Mouse (Mus musculus): Measurements from ENCODE around the gene Rnf26. TPM values are rescaled to one million over a fixed set of nuclear protein-coding genes. Genes with fewer than 3 reads are reported as not detected.

Rnf26 gene
- polyA plus RNA-seq, 1 experiment from 2014 or later, result 26.0 TPM

- 71% methylated on average over 24 of the region's 24 CpGs for WGBS
These were observed 37.9 kb downstream of the Rnf26 start for GRCm38 (mm10) chr9:44075276-44075995.

GRCm38 (mm10) chr9:44074395-44075275 lies 38.7 kb downstream of the Rnf26 start:
- no peak overlapping the region for H3K4me3 ChIP-seq (ENCODE audit: low read depth, low read length)
- WGBS, result 64% methylated on average over 9 of the region's 9 CpGs
- no peaks in the 10 kb centered on the region for H3K27me3 ChIP-seq (ENCODE audit: control insufficient read depth, insufficient read depth, low read depth, low read length)
- no peaks in the 10 kb centered on the region for H3K9me3 ChIP-seq (replicated peaks; ENCODE audit: control insufficient read depth, low read length, poor library complexity, severe bottlenecking)
- no peak overlapping the region for H3K9ac ChIP-seq (ENCODE audit: low read depth, low read length)
- no peak for ATAC-seq
- no peaks in the 10 kb centered on the region; the same call in 1 of the 2 replicates for H3K4me1 ChIP-seq (ENCODE audit: control insufficient read depth, insufficient read depth, low read length)
- no peak overlapping the region for H3K27ac ChIP-seq (ENCODE audit: low read length)
- H3K4me2 ChIP-seq (ENCODE audit: low read length), result no peak overlapping the region
- H3K36me3 ChIP-seq (ENCODE audit: control insufficient read depth, insufficient read depth, low read length), result no peaks in the 10 kb centered on the region

More at GRCm38 (mm10) chr9:44075276-44075995, 37.9 kb downstream of the Rnf26 start:
- Histone ChIP-seq H3K27me3 (ENCODE audit: control insufficient read depth, insufficient read depth, low read depth, low read length) (no peaks in the 10 kb centered on the region), H3K27ac (ENCODE audit: low read length) (no peak overlapping the region), H3K4me2 (ENCODE audit: low read length) (no peak overlapping the region), H3K4me3 (ENCODE audit: low read depth, low read length) (no peak overlapping the region), H3K9me3 (replicated peaks; ENCODE audit: control insufficient read depth, low read length, poor library complexity, severe bottlenecking) (no peaks in the 10 kb centered on the region), H3K4me1 (ENCODE audit: control insufficient read depth, insufficient read depth, low read length) (no peaks in the 10 kb centered on the region; the same call in 1 of the 2 replicates), H3K36me3 (ENCODE audit: control insufficient read depth, insufficient read depth, low read length) (no peaks in the 10 kb centered on the region), H3K9ac (ENCODE audit: low read depth, low read length) (no peak overlapping the region)
- ATAC-seq, result no peak

DNA sequence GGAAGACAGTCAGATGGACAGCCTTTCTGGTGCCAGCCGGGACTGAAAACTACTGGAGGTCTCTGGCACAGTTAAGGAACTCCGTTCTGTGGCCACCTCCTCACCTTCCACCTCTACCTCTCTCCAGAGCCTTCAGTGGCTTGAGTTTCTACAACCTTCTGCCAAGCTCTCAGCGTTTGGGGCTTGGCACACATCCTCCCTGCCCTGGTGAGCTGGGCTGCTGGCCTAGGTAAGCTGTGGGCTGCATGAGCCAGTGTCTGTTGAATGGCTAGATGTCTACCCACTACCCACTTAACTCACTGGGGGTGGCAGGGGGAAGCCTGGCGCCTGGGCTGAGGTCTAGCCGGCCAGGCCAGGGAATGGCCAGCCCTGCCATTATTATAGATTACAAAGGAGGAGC lies 40.2 kb downstream of the Rnf26 start:
- no peaks in the 10 kb centered on the region for H3K9me3 ChIP-seq (replicated peaks; ENCODE audit: control insufficient read depth, low read length, poor library complexity, severe bottlenecking)
- no peak overlapping the region; the same call in 1 of the 2 replicates for H3K4me2 ChIP-seq (ENCODE audit: low read length)
- H3K4me1 ChIP-seq (ENCODE audit: control insufficient read depth, insufficient read depth, low read length), result no peaks in the 10 kb centered on the region; the same call in 1 of the 2 replicates
- ATAC-seq, result no peak
- H3K27me3 ChIP-seq (ENCODE audit: control insufficient read depth, insufficient read depth, low read depth, low read length), result no peaks in the 10 kb centered on the region
- 40% methylated on average over 5 of the region's 5 CpGs for WGBS
- H3K27ac ChIP-seq (ENCODE audit: low read length), result no peak overlapping the region
- H3K9ac ChIP-seq (ENCODE audit: low read depth, low read length), result no peak overlapping the region
- no peaks in the 10 kb centered on the region for H3K36me3 ChIP-seq (ENCODE audit: control insufficient read depth, insufficient read depth, low read length)
- H3K4me3 ChIP-seq (ENCODE audit: low read depth, low read length), result no peak overlapping the region

GRCm38 (mm10) chr9:44072599-44072915 lies 40.8 kb downstream of the Rnf26 start:
- 16% methylated on average over 4 of the region's 4 CpGs for WGBS
- Histone ChIP-seq H3K4me2 (ENCODE audit: low read length) (peak overlapping the region; percentile 28), H3K4me3 (ENCODE audit: low read depth, low read length) (no peak overlapping the region)

GRCm38 (mm10) chr9:44071914-44072598 lies 41.3 kb downstream of the Rnf26 start:
- H3K9me3 ChIP-seq (replicated peaks; ENCODE audit: control insufficient read depth, low read length, poor library complexity, severe bottlenecking), result no peaks in the 10 kb centered on the region
- 11% methylated on average over 11 of the region's 11 CpGs for WGBS

More at GRCm38 (mm10) chr9:44072599-44072915, 40.8 kb downstream of the Rnf26 start:
- Histone ChIP-seq H3K9me3 (replicated peaks; ENCODE audit: control insufficient read depth, low read length, poor library complexity, severe bottlenecking) (no peaks in the 10 kb centered on the region), H3K27me3 (ENCODE audit: control insufficient read depth, insufficient read depth, low read depth, low read length) (no peaks in the 10 kb centered on the region), H3K36me3 (ENCODE audit: control insufficient read depth, insufficient read depth, low read length) (no peaks in the 10 kb centered on the region), H3K27ac (ENCODE audit: low read length) (peak overlapping the region; percentile 77), H3K4me1 (ENCODE audit: control insufficient read depth, insufficient read depth, low read length) (no peaks in the 10 kb centered on the region; the same call in 1 of the 2 replicates), H3K9ac (ENCODE audit: low read depth, low read length) (no peak overlapping the region)
- ATAC-seq, result peak; percentile 57; the same call in 1 of the 2 replicates

GRCm38 (mm10) chr9:44070844-44071231 lies 42.5 kb downstream of the Rnf26 start:
- no peak overlapping the region for H3K4me3 ChIP-seq (ENCODE audit: low read depth, low read length)
- H3K27me3 ChIP-seq (ENCODE audit: control insufficient read depth, insufficient read depth, low read depth, low read length), result no peaks in the 10 kb centered on the region
- WGBS, result 53% methylated on average over 8 of the region's 8 CpGs
- H3K9me3 ChIP-seq (replicated peaks; ENCODE audit: control insufficient read depth, low read length, poor library complexity, severe bottlenecking), result no peaks in the 10 kb centered on the region
- peaks cover 5% of the 10 kb centered on the region for H3K4me1 ChIP-seq (ENCODE audit: control insufficient read depth, insufficient read depth, low read length)
- H3K4me2 ChIP-seq (ENCODE audit: low read length), result no peak overlapping the region
- no peak overlapping the region for H3K9ac ChIP-seq (ENCODE audit: low read depth, low read length)
- no peak for ATAC-seq
- no peak overlapping the region for H3K27ac ChIP-seq (ENCODE audit: low read length)
- H3K36me3 ChIP-seq (ENCODE audit: control insufficient read depth, insufficient read depth, low read length), result no peaks in the 10 kb centered on the region

More at GRCm38 (mm10) chr9:44071914-44072598, 41.3 kb downstream of the Rnf26 start:
- peak; percentile 72 for ATAC-seq
- H3K4me2 ChIP-seq (ENCODE audit: low read length), result peak overlapping the region; percentile 28
- H3K9ac ChIP-seq (ENCODE audit: low read depth, low read length), result no peak overlapping the region
- no peaks in the 10 kb centered on the region for H3K27me3 ChIP-seq (ENCODE audit: control insufficient read depth, insufficient read depth, low read depth, low read length)
- no peaks in the 10 kb centered on the region for H3K36me3 ChIP-seq (ENCODE audit: control insufficient read depth, insufficient read depth, low read length)
- peaks cover 4% of the 10 kb centered on the region for H3K4me1 ChIP-seq (ENCODE audit: control insufficient read depth, insufficient read depth, low read length)
- H3K27ac ChIP-seq (ENCODE audit: low read length), result peak overlapping the region; percentile 77
- no peak overlapping the region for H3K4me3 ChIP-seq (ENCODE audit: low read depth, low read length)

DNA sequence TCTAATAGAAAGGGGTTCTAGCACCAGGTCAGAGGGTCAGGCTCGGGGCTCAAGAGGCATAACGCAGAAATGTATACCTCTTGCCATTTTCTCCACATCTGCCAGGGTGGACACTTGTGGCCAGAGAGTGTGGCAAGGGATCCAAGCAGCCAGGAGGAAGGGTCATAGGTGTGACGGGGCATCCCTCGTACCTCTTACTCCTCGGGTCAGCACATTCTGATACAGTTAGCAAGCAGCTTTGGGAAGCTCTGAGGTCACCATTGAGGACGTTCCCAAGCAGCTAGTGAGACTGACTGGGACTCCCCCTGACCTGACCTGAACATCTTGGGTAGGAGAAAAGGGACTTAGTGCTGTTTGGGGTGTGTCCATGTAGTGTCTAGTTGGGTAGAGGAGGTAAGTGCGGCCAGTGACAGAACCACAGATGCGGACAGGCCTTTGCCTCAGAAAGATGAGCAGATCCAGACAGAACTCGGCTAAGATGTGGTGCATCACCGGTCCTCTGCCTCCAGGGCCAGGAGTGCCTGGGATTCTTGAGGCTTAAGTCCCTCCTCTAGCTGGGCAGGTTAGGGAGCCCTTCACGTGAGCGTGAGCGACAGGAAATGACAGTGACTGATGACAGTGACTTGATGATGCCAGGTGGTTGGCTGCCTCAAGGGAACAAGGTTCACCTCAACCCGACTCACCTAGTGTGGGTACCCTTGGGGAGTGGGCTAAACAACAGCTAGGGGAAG lies 43.0 kb downstream of the Rnf26 start:
- ATAC-seq, result no peak
- Histone ChIP-seq H3K9me3 (replicated peaks; ENCODE audit: control insufficient read depth, low read length, poor library complexity, severe bottlenecking) (no peaks in the 10 kb centered on the region), H3K4me3 (ENCODE audit: low read depth, low read length) (no peak overlapping the region), H3K4me2 (ENCODE audit: low read length) (no peak overlapping the region), H3K27ac (ENCODE audit: low read length) (no peak overlapping the region), H3K9ac (ENCODE audit: low read depth, low read length) (no peak overlapping the region), H3K4me1 (ENCODE audit: control insufficient read depth, insufficient read depth, low read length) (peaks cover 5% of the 10 kb centered on the region), H3K36me3 (ENCODE audit: control insufficient read depth, insufficient read depth, low read length) (no peaks in the 10 kb centered on the region), H3K27me3 (ENCODE audit: control insufficient read depth, insufficient read depth, low read depth, low read length) (no peaks in the 10 kb centered on the region)
- WGBS, result 84% methylated on average over 14 of the region's 14 CpGs

DNA sequence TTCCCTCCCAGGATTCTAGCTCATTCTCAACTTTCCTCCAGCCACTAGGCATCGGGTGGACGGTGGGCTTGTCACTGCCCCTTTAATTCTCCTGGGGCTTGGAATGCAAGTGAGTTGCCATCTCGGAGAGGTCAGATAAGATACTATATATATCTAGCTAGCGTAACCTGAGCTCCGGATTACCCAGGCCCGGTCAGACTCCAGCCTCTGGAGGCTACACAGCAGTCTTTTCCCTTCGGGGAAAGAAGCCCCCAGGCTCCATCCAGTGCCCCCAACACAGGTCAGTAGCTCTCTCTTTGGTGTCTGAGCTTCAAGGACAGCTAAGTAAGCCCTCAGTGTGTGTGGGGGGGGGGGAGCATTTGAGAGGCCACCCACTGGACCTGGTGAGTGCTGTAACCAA lies 44.1 kb downstream of the Rnf26 start:
- Histone ChIP-seq H3K4me2 (ENCODE audit: low read length) (no peak overlapping the region), H3K4me3 (ENCODE audit: low read depth, low read length) (no peak overlapping the region), H3K9me3 (replicated peaks; ENCODE audit: control insufficient read depth, low read length, poor library complexity, severe bottlenecking) (no peaks in the 10 kb centered on the region), H3K27me3 (ENCODE audit: control insufficient read depth, insufficient read depth, low read depth, low read length) (no peaks in the 10 kb centered on the region), H3K9ac (ENCODE audit: low read depth, low read length) (no peak overlapping the region), H3K36me3 (ENCODE audit: control insufficient read depth, insufficient read depth, low read length) (no peaks in the 10 kb centered on the region), H3K27ac (ENCODE audit: low read length) (no peak overlapping the region), H3K4me1 (ENCODE audit: control insufficient read depth, insufficient read depth, low read length) (peaks cover 5% of the 10 kb centered on the region)
- no peak for ATAC-seq
- WGBS, result 29% methylated on average over 7 of the region's 7 CpGs
